Mouse (Mus musculus) olfactory bulb, adult 2 months (tissue): ENCODE measurements at regions not wholly inside any gene's neighbourhood (a gene's known extent, or its start where the extent isn't known, plus 50 kb on each side); places are given as distances from the start of the nearest gene placed in this dataset.

ENCODE experiments used
- CTCF ChIP-seq: fragments of 200-500 bp; IDR thresholded peaks from 2 replicates; pipeline ENCODE4 v1.5.1; 2012; ENCODE audit warnings: low read depth, mild to moderate bottlenecking, low read length, moderate library complexity; ENCODE audit not compliant: insufficient read depth
- POLR2A ChIP-seq: fragments of 200-500 bp; IDR thresholded peaks from 2 replicates; pipeline ENCODE4 v1.6.1; 2012; ENCODE audit warnings: mild to moderate bottlenecking, low read depth, low read length, moderate library complexity; ENCODE audit not compliant: insufficient read depth

GRCm38 (mm10) chr1:185918663-185919062 is 198.4 kb downstream of the Lyplal1 start:
- TF ChIP-seq CTCF (no peak), POLR2A (no peak)
